Mouse (Mus musculus): ENCODE data around the gene Foxred1. TPM values are rescaled to one million over a fixed set of nuclear protein-coding genes. Genes with fewer than 3 reads are reported as not detected.
A peak's percentile ranks its signal among the peaks of the same experiment; 100 is the strongest.

Gene Foxred1
- polyA plus RNA-seq, 1 experiment from 2014 or later: 53.4 TPM

DNA sequence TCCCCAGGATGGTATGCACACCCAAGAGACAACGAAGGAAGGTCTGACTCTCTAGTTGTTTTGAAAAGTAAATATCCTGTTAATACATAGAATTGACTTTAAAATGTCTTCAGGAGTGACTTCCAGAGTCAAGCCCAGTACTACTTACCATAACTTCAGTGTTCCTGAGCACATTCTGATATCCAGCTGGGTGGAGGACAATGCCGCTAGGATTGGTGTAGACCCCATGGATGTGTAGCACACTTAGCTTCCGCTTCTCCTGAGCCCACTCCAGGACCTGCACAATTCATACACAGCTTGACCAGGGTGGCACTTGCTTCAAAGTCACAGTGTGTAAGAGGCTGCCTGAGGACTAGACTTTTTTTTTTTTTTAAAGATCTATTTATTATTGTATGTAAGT lies 12.6 kb upstream of the Foxred1 start:
- Histone ChIP-seq H3K4me3 (replicated peaks; ENCODE audit: low read length) (no peak overlapping the region), H3K9me3 (ENCODE audit: control insufficient read depth, low read length) (no peaks in the 10 kb centered on the region), H3K27me3 (replicated peaks; ENCODE audit: control insufficient read depth, insufficient read depth, low read length) (no peaks in the 10 kb centered on the region), H3K4me2 (ENCODE audit: low read length) (no peak overlapping the region), H3K36me3 (ENCODE audit: control insufficient read depth, insufficient read depth) (peaks cover 26% of the 10 kb centered on the region), H3K9ac (replicated peaks; ENCODE audit: low read depth, low read length) (no peak overlapping the region), H3K27ac (ENCODE audit: low read length) (no peak overlapping the region), H3K4me1 (replicated peaks; ENCODE audit: control insufficient read depth, insufficient read depth, low read length) (no peaks in the 10 kb centered on the region)
- WGBS: over 99% methylated on average over 3 of the region's 3 CpGs
- ATAC-seq: no peak

DNA sequence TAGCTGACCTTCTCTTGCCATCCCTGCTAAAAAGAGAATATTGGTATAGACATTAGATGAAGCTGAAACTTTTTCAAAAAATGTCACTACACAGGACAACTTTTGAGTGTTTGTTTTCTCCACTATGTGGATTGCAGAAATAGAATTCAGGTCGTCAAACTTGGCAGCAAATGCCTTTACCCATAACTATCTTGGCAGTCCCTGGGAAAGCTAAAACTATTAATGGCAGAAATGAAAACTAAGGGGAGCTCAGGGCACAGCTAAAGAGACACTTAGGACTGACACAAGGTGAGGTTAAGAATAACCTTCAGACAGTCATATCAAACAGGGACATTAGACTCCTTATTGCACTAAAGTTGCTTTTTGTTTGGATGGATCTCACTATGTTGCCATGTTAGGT lies 7.1 kb upstream of the Foxred1 start:
- WGBS: 83% methylated on average over 1 of the region's 1 CpGs

DNA sequence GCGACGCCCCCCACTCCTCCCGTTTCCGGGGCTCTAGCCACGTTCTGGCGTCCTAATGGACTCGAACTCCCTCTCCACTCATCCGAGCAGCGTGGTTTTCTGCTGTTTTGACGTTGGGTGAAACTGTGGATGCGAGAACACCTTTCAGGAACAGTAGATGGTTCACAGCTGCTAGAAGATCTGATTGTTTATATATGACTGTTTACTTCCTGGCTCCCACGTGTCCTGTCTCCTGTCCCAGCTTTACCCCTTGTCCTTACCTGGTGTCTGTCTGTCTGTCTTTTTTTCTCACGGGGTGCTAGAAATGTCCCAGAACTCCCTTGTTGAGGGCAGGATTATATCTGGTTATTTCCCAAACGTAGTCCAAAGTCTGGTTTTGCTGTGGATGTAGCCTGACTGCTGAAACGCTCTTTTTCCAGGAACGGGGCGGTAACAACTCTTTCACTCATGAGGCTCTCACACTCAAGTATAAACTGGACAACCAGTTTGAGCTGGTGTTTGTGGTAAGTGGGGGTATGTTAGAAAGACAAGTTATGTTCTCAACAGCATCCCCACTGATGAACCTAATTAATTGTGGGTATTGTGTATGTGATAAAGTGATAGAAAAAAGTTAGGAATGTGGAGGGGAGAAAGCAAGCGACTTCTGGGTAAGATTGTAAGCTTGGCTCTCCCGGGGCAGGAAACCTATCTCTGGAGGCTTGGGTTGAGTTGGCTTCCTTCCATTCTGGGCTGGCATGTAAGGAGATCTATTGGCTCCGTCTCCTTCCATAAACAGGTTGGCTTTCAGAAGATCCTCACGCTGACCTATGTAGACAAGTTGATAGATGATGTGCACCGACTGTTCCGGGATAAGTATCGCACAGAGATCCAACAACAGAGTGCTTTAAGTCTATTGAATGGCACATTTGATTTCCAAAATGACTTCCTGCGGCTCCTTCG lies 987 bp upstream of the Foxred1 start:
- Histone ChIP-seq H3K9me3 (ENCODE audit: control insufficient read depth, low read length) (no peaks in the 10 kb centered on the region), H3K4me2 (ENCODE audit: low read length) (peak overlapping the region; percentile 97), H3K9ac (replicated peaks; ENCODE audit: low read depth, low read length) (peak overlapping the region; percentile 86), H3K4me3 (replicated peaks; ENCODE audit: low read length) (peak overlapping the region; percentile 89), H3K4me1 (replicated peaks; ENCODE audit: control insufficient read depth, insufficient read depth, low read length) (peaks cover 16% of the 10 kb centered on the region), H3K36me3 (ENCODE audit: control insufficient read depth, insufficient read depth) (peaks cover 25% of the 10 kb centered on the region), H3K27ac (ENCODE audit: low read length) (no peak overlapping the region; the same call in 1 of the 2 replicates), H3K27me3 (replicated peaks; ENCODE audit: control insufficient read depth, insufficient read depth, low read length) (no peaks in the 10 kb centered on the region)
- ATAC-seq: no peak
- 35% methylated on average over 26 of the region's 26 CpGs for WGBS

More for the DNA sequence above, 7.1 kb upstream of the Foxred1 start:
- no peaks in the 10 kb centered on the region for H3K9me3 ChIP-seq (ENCODE audit: control insufficient read depth, low read length)
- peaks cover 53% of the 10 kb centered on the region for H3K36me3 ChIP-seq (ENCODE audit: control insufficient read depth, insufficient read depth)
- no peak for ATAC-seq
- no peaks in the 10 kb centered on the region for H3K4me1 ChIP-seq (replicated peaks; ENCODE audit: control insufficient read depth, insufficient read depth, low read length)
- H3K9ac ChIP-seq (replicated peaks; ENCODE audit: low read depth, low read length): no peak overlapping the region
- H3K4me2 ChIP-seq (ENCODE audit: low read length): no peak overlapping the region
- no peak overlapping the region for H3K4me3 ChIP-seq (replicated peaks; ENCODE audit: low read length)
- no peaks in the 10 kb centered on the region for H3K27me3 ChIP-seq (replicated peaks; ENCODE audit: control insufficient read depth, insufficient read depth, low read length)
- no peak overlapping the region for H3K27ac ChIP-seq (ENCODE audit: low read length)

DNA sequence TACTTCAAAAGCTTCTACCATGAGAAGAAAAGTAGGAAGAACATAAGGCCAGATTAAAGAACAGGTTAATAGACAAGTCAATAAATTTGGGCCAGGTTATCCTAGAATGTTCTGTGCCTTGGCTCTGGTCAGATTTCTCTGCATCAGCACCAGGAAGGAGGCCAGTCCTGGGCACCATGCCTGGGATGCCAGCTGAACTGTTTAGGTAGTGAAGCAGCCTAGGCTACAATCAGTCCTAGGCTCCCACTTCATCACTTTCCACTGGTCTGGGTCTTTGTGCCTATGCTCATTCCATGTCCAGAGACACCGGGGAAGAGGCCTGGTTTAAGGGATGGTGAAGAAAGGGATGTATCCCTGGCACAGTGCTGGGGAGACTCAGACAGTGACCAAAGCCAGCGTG lies 6.4 kb downstream of the Foxred1 start:
- no peak overlapping the region for H3K27ac ChIP-seq (ENCODE audit: low read length)
- H3K4me2 ChIP-seq (ENCODE audit: low read length): no peak overlapping the region
- H3K36me3 ChIP-seq (ENCODE audit: control insufficient read depth, insufficient read depth): peaks cover 7% of the 10 kb centered on the region; the same call in 1 of the 2 replicates
- no peak overlapping the region for H3K4me3 ChIP-seq (replicated peaks; ENCODE audit: low read length)
- no peak overlapping the region for H3K9ac ChIP-seq (replicated peaks; ENCODE audit: low read depth, low read length)
- ATAC-seq: no peak
- no peaks in the 10 kb centered on the region for H3K27me3 ChIP-seq (replicated peaks; ENCODE audit: control insufficient read depth, insufficient read depth, low read length)
- peaks cover 10% of the 10 kb centered on the region for H3K4me1 ChIP-seq (replicated peaks; ENCODE audit: control insufficient read depth, insufficient read depth, low read length)
- WGBS: 95% methylated on average over 2 of the region's 2 CpGs
- H3K9me3 ChIP-seq (ENCODE audit: control insufficient read depth, low read length): no peaks in the 10 kb centered on the region

DNA sequence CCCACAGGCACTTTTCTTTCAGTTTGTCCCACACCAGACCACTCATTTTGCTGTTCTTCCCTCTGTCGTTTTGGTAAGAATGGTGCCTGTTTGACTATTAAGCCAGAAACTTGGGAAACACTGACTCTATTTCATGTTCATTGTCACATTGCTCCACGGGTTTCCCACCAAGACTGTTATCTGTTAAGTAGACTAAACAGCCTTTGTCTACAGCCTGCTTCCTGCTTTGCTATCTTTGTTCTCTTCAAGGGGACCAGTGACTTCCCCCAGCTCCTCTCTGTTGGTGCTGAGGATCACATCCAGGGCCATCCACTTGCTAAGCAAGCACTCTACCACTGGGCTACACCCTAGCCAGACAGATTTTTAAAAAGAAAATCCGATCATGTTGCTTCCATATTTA lies 7.3 kb downstream of the Foxred1 start:
- WGBS: 77% methylated on average over 3 of the region's 3 CpGs

GRCm38 (mm10) chr9:35200529-35201060 lies 10.3 kb downstream of the Foxred1 start:
- Histone ChIP-seq H3K4me2 (ENCODE audit: low read length) (peak overlapping the region; percentile 58), H3K36me3 (ENCODE audit: control insufficient read depth, insufficient read depth) (peaks cover 7% of the 10 kb centered on the region; the same call in 1 of the 2 replicates), H3K9me3 (ENCODE audit: control insufficient read depth, low read length) (no peaks in the 10 kb centered on the region), H3K27ac (ENCODE audit: low read length) (no peak overlapping the region), H3K27me3 (replicated peaks; ENCODE audit: control insufficient read depth, insufficient read depth, low read length) (no peaks in the 10 kb centered on the region), H3K4me3 (replicated peaks; ENCODE audit: low read length) (no peak overlapping the region), H3K9ac (replicated peaks; ENCODE audit: low read depth, low read length) (no peak overlapping the region), H3K4me1 (replicated peaks; ENCODE audit: control insufficient read depth, insufficient read depth, low read length) (peaks cover 13% of the 10 kb centered on the region)
- WGBS: 64% methylated on average over 9 of the region's 9 CpGs
- ATAC-seq: peak; percentile 21; the same call in 1 of the 2 replicates

More for the DNA sequence above, 7.3 kb downstream of the Foxred1 start:
- no peaks in the 10 kb centered on the region for H3K27me3 ChIP-seq (replicated peaks; ENCODE audit: control insufficient read depth, insufficient read depth, low read length)
- no peak for ATAC-seq
- H3K4me1 ChIP-seq (replicated peaks; ENCODE audit: control insufficient read depth, insufficient read depth, low read length): peaks cover 13% of the 10 kb centered on the region
- peaks cover 7% of the 10 kb centered on the region; the same call in 1 of the 2 replicates for H3K36me3 ChIP-seq (ENCODE audit: control insufficient read depth, insufficient read depth)
- H3K9ac ChIP-seq (replicated peaks; ENCODE audit: low read depth, low read length): no peak overlapping the region
- no peak overlapping the region for H3K4me2 ChIP-seq (ENCODE audit: low read length)
- H3K4me3 ChIP-seq (replicated peaks; ENCODE audit: low read length): no peak overlapping the region
- no peak overlapping the region for H3K27ac ChIP-seq (ENCODE audit: low read length)
- no peaks in the 10 kb centered on the region for H3K9me3 ChIP-seq (ENCODE audit: control insufficient read depth, low read length)

DNA sequence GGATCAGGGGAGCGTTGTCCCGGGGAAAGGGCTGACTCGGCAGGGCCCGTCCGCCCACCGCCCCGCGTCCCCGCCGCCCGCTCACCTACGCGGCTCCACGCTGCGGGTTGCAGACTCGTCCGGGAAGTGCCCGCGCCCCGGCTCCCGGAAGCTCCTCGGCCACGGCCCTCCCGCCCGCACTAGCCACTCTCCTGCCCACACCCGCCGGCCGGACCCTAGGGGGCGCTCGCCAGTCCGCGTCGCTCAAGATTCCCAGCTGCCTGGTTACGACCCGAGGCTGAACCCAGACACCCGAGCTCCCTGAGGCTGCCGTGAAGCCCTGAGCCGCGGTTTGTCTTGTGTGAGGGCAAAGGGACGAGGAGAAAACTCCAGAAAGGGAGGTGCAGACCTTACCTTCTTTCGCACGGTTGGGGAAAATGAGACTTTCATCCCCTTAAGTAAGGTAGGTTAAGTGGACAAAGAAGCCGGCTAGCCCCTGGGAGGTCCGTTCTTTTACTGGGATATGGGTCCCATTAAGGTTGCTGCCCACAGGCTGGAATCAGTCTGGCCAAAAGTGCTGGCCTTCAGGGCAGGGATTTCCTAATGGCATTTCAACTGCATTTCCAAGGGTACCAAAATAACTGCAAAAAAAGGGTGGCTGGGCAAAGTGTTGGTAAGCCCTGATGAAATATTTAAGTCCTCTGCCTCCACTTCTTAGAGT lies 10.9 kb downstream of the Foxred1 start, which contains the start of the genes Srpr and Tirap:
Gene Srpr (plus strand): TSS at position 404 of the 700 bp plus-strand sequence.
Gene Tirap (minus strand): TSS at position 520 of the 700 bp plus-strand sequence.
- peak within 1 kb of the TSS; percentile 53 for H3K4me3 ChIP-seq (replicated peaks; ENCODE audit: low read length)
- H3K4me1 ChIP-seq (replicated peaks; ENCODE audit: control insufficient read depth, insufficient read depth, low read length): peaks cover 13% of the 10 kb centered on the region
- no peak within 1 kb of the TSS for H3K27ac ChIP-seq (ENCODE audit: low read length)
- H3K9ac ChIP-seq (replicated peaks; ENCODE audit: low read depth, low read length): peak within 1 kb of the TSS; percentile 72
- WGBS: 0% methylated on average over 38 of the region's 44 CpGs
- H3K9me3 ChIP-seq (ENCODE audit: control insufficient read depth, low read length): no peaks in the 10 kb centered on the region
- H3K4me2 ChIP-seq (ENCODE audit: low read length): peak within 1 kb of the TSS; percentile 58
- ATAC-seq: peak; percentile 86
- H3K27me3 ChIP-seq (replicated peaks; ENCODE audit: control insufficient read depth, insufficient read depth, low read length): no peaks in the 10 kb centered on the region
- H3K36me3 ChIP-seq (ENCODE audit: control insufficient read depth, insufficient read depth): peaks cover 3% of the 10 kb centered on the region; the same call in 1 of the 2 replicates

GRCm38 (mm10) chr9:35198945-35199771 lies 11.7 kb downstream of the Foxred1 start:
- 25% methylated on average over 18 of the region's 18 CpGs for WGBS
- H3K4me1 ChIP-seq (replicated peaks; ENCODE audit: control insufficient read depth, insufficient read depth, low read length): peaks cover 13% of the 10 kb centered on the region
- H3K9me3 ChIP-seq (ENCODE audit: control insufficient read depth, low read length): no peaks in the 10 kb centered on the region
- no peaks in the 10 kb centered on the region for H3K36me3 ChIP-seq (ENCODE audit: control insufficient read depth, insufficient read depth)
- no peak overlapping the region for H3K27ac ChIP-seq (ENCODE audit: low read length)
- peak; percentile 65 for ATAC-seq
- H3K27me3 ChIP-seq (replicated peaks; ENCODE audit: control insufficient read depth, insufficient read depth, low read length): no peaks in the 10 kb centered on the region
- H3K4me3 ChIP-seq (replicated peaks; ENCODE audit: low read length): peak overlapping the region; percentile 53
- peak overlapping the region; percentile 58 for H3K4me2 ChIP-seq (ENCODE audit: low read length)
- peak overlapping the region; percentile 72 for H3K9ac ChIP-seq (replicated peaks; ENCODE audit: low read depth, low read length)
